Mouse (Mus musculus): ENCODE results near the gene Glb1l3. TPM values are rescaled to one million over a fixed set of nuclear protein-coding genes. Genes with fewer than 3 reads are reported as not detected.

Gene Glb1l3
- polyA plus RNA-seq, 1 experiment from 2014 or later = not detected

DNA sequence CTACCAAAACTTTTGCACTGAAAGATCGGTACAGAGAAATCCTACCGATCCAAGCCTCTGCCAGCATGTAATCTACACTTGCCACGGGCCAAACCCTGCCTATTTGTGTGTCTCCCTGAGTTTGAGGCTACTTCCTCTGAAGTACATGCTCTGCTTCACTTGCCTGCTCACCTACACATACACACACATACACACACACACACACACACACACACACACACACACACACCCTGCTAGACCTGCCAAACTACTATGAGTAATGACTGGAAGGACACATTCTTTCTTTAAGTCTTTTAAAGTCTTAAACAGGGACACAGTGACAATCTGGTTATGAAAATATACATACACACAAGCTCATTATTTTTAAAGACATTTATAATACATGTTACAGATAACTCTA lies 62.5 kb downstream of the Glb1l3 start:
- Histone ChIP-seq H3K36me3 (ENCODE audit: control insufficient read depth, insufficient read depth, low read length) (no peaks in the 10 kb centered on the region), H3K27me3 (ENCODE audit: control insufficient read depth, insufficient read depth, low read depth, low read length) (no peaks in the 10 kb centered on the region), H3K9me3 (replicated peaks; ENCODE audit: control insufficient read depth, low read length, poor library complexity, severe bottlenecking) (no peaks in the 10 kb centered on the region), H3K9ac (ENCODE audit: low read depth, low read length) (no peak overlapping the region), H3K4me2 (ENCODE audit: low read length) (no peak overlapping the region), H3K27ac (ENCODE audit: low read length) (no peak overlapping the region), H3K4me1 (ENCODE audit: control insufficient read depth, insufficient read depth, low read length) (no peaks in the 10 kb centered on the region), H3K4me3 (ENCODE audit: low read depth, low read length) (no peak overlapping the region)
- 94% methylated on average over 3 of the region's 3 CpGs for WGBS
- no peak for ATAC-seq

DNA sequence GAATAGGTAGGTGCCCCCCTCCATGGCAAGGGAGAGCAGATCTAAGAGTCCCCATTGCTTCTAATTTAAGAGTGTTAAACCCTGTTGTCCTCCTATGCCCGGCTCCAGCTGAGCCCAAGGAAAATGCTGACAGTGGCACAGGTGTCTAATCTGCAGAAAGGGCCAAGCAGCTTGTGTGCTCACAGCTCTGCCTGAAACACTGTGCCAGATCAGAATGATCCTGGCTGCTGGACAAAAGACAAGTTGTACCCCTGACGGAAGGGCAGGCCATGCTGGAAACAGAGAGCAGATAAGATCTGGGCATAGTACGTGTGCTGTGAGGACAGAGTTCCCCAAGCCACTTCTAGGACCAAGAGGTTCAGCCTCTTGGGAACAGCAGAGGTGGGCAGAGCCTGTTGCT lies 67.9 kb downstream of the Glb1l3 start:
- Histone ChIP-seq H3K36me3 (ENCODE audit: control insufficient read depth, insufficient read depth, low read length) (no peaks in the 10 kb centered on the region), H3K27me3 (ENCODE audit: control insufficient read depth, insufficient read depth, low read depth, low read length) (no peaks in the 10 kb centered on the region), H3K4me1 (ENCODE audit: control insufficient read depth, insufficient read depth, low read length) (no peaks in the 10 kb centered on the region), H3K4me3 (ENCODE audit: low read depth, low read length) (no peak overlapping the region), H3K4me2 (ENCODE audit: low read length) (no peak overlapping the region), H3K9ac (ENCODE audit: low read depth, low read length) (no peak overlapping the region), H3K27ac (ENCODE audit: low read length) (no peak overlapping the region), H3K9me3 (replicated peaks; ENCODE audit: control insufficient read depth, low read length, poor library complexity, severe bottlenecking) (no peaks in the 10 kb centered on the region)
- WGBS = 74% methylated on average over 3 of the region's 3 CpGs
- no peak for ATAC-seq

DNA sequence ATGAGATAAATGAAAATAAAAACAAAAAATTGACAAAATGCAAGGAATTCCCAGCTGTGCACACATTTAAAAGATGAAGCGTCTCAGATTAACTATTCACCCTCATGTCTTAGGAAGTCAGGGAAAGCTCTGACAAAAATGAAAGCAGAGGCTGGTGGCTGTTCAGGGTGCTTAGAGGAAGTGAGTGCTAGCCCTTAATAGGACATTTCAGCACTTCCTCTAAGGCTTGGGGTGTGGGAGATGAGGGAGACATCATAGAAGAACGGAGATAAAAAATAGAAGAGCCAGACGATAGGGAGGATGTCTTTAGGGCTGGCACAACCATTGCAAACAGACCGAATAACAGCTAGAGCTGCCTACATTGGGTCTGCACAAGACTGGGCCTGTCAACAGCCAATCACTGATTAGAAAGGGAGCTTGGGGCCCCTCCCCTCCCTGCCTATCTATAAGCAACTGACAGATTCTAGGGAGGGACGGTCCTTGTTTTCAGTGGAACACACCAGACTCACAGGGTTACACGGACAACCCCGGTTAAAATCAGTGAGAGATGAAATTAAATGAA lies 77.2 kb downstream of the Glb1l3 start:
- no peak for ATAC-seq
- Histone ChIP-seq H3K27ac (ENCODE audit: low read length) (no peak overlapping the region), H3K9ac (ENCODE audit: low read depth, low read length) (no peak overlapping the region), H3K36me3 (ENCODE audit: control insufficient read depth, insufficient read depth, low read length) (no peaks in the 10 kb centered on the region), H3K4me1 (ENCODE audit: control insufficient read depth, insufficient read depth, low read length) (no peaks in the 10 kb centered on the region), H3K4me3 (ENCODE audit: low read depth, low read length) (no peak overlapping the region), H3K4me2 (ENCODE audit: low read length) (no peak overlapping the region), H3K27me3 (ENCODE audit: control insufficient read depth, insufficient read depth, low read depth, low read length) (no peaks in the 10 kb centered on the region), H3K9me3 (replicated peaks; ENCODE audit: control insufficient read depth, low read length, poor library complexity, severe bottlenecking) (no peaks in the 10 kb centered on the region)
- WGBS = 54% methylated on average over 7 of the region's 7 CpGs

DNA sequence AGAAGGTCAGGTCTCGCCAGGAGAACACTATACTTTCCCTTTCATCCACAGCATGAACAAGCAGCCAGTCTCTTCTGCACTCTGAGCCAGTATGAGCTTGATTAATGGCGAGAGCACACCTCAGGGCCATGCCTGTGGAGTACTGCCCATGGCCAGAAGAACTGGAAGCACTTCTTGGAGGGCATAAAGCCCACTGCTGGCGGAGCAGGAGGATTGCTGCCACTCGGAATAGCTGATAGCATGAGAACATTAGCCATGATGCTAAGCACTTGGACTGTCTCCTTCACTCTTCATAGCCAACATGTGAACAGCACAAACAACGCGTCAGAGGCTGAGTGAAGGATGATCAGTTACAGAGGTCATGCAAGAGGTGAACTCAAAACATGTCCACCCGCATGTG lies 82.3 kb downstream of the Glb1l3 start:
- Histone ChIP-seq H3K4me3 (ENCODE audit: low read depth, low read length) (no peak overlapping the region), H3K9ac (ENCODE audit: low read depth, low read length) (no peak overlapping the region), H3K27ac (ENCODE audit: low read length) (no peak overlapping the region), H3K4me2 (ENCODE audit: low read length) (no peak overlapping the region), H3K9me3 (replicated peaks; ENCODE audit: control insufficient read depth, low read length, poor library complexity, severe bottlenecking) (no peaks in the 10 kb centered on the region), H3K36me3 (ENCODE audit: control insufficient read depth, insufficient read depth, low read length) (no peaks in the 10 kb centered on the region), H3K4me1 (ENCODE audit: control insufficient read depth, insufficient read depth, low read length) (no peaks in the 10 kb centered on the region), H3K27me3 (ENCODE audit: control insufficient read depth, insufficient read depth, low read depth, low read length) (no peaks in the 10 kb centered on the region)
- WGBS = 91% methylated on average over 7 of the region's 7 CpGs
- no peak for ATAC-seq

DNA sequence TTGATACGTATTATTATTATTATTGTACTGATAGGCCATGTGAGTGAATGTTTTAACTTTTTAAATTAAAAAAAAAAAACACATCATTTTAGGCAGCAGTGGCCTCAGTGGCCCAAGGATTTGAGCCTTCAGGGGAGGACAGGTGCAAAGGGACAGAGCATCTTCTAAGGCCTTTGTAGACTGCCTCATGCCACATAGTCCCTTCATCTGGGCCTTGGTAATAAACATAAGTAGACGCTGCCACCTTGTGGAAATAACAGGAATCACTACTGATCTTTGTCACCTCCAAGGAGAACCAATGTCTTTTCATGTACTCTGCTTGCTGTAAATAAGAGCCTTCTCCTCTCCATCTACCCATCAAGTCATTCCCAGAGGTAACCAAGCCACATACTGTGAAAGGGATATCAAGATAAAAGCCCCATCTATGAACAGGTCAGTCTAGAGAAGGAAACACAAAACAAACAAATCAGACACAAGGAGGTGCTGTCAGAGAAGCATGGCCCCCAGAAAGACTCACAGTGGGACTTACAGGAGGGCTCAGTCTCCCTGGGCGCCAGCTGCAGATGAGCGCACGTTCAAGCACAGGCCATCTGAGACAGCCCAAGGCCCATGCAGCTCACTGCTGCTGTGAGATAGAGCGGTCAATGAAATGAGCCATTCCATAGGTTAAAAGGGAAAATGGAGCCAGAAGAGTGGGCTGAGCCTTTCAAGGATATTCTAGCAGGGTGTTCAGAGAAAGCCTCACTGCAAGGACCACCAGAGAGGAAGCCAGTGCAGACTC lies 84.4 kb downstream of the Glb1l3 start:
- no peaks in the 10 kb centered on the region for H3K27me3 ChIP-seq (ENCODE audit: control insufficient read depth, insufficient read depth, low read depth, low read length)
- H3K4me1 ChIP-seq (ENCODE audit: control insufficient read depth, insufficient read depth, low read length) = no peaks in the 10 kb centered on the region
- no peak overlapping the region for H3K4me3 ChIP-seq (ENCODE audit: low read depth, low read length)
- no peaks in the 10 kb centered on the region for H3K36me3 ChIP-seq (ENCODE audit: control insufficient read depth, insufficient read depth, low read length)
- no peak overlapping the region for H3K27ac ChIP-seq (ENCODE audit: low read length)
- no peaks in the 10 kb centered on the region for H3K9me3 ChIP-seq (replicated peaks; ENCODE audit: control insufficient read depth, low read length, poor library complexity, severe bottlenecking)
- peak; percentile 81 for ATAC-seq
- H3K4me2 ChIP-seq (ENCODE audit: low read length) = no peak overlapping the region
- H3K9ac ChIP-seq (ENCODE audit: low read depth, low read length) = no peak overlapping the region
- WGBS = 67% methylated on average over 6 of the region's 6 CpGs

DNA sequence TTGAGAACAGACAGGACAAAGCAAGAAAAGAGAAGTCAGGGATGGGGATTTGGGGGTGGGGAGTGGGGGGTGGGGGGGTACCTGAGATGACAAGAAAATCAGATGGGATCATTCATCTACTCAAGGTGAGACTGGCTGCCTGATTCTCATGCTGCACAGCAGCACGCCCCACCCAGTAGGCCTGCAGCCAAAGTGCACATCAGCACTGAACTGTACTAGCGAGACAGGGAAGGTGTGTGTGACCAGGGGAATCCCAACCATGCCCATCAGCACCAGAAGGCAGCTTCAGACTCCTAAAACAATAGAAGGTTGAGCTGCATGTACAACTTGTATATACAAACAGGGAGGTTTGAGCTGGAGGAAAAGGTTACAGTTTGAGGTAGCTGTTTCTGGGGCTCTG lies 85.0 kb downstream of the Glb1l3 start:
- Histone ChIP-seq H3K36me3 (ENCODE audit: control insufficient read depth, insufficient read depth, low read length) (no peaks in the 10 kb centered on the region), H3K4me1 (ENCODE audit: control insufficient read depth, insufficient read depth, low read length) (no peaks in the 10 kb centered on the region), H3K9ac (ENCODE audit: low read depth, low read length) (peak overlapping the region; percentile 1; the same call in 1 of the 2 replicates), H3K9me3 (replicated peaks; ENCODE audit: control insufficient read depth, low read length, poor library complexity, severe bottlenecking) (no peaks in the 10 kb centered on the region), H3K4me3 (ENCODE audit: low read depth, low read length) (no peak overlapping the region), H3K27me3 (ENCODE audit: control insufficient read depth, insufficient read depth, low read depth, low read length) (no peaks in the 10 kb centered on the region), H3K4me2 (ENCODE audit: low read length) (no peak overlapping the region), H3K27ac (ENCODE audit: low read length) (no peak overlapping the region)
- WGBS = 85% methylated on average over 2 of the region's 2 CpGs
- ATAC-seq = no peak; the same call in 1 of the 2 replicates

DNA sequence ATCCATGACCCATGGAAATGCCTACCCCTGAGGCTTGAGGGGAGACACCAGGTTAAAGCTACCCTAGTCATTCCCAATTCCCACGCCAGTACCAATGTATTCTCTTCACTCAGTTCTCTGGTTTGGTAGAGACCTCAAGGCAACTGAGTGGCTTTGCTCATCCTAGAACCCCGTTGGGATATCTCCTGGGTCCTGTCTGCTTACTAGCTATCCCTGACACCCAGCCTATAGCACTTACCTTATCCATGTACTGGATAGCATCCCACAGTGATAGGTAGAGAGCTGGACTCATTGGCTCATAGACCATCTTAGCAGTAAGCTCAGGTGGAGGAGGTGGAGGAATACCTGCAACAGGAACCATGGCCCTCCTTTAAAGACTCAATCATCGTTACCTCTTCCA lies 92.5 kb downstream of the Glb1l3 start:
- Histone ChIP-seq H3K36me3 (ENCODE audit: control insufficient read depth, insufficient read depth, low read length) (peaks cover 10% of the 10 kb centered on the region; the same call in 1 of the 2 replicates), H3K27ac (ENCODE audit: low read length) (no peak overlapping the region), H3K9ac (ENCODE audit: low read depth, low read length) (no peak overlapping the region), H3K4me2 (ENCODE audit: low read length) (no peak overlapping the region), H3K9me3 (replicated peaks; ENCODE audit: control insufficient read depth, low read length, poor library complexity, severe bottlenecking) (no peaks in the 10 kb centered on the region), H3K4me1 (ENCODE audit: control insufficient read depth, insufficient read depth, low read length) (no peaks in the 10 kb centered on the region), H3K27me3 (ENCODE audit: control insufficient read depth, insufficient read depth, low read depth, low read length) (no peaks in the 10 kb centered on the region), H3K4me3 (ENCODE audit: low read depth, low read length) (no peak overlapping the region)
- ATAC-seq = no peak
- WGBS = 96% methylated on average over 3 of the region's 3 CpGs

Other genes with a start within 250 kb of the Glb1l3 start
- gene B3gat1, start 127.2 kb downstream of the Glb1l3 start, polyA plus RNA-seq (2015; fragmentation: Nextera tagmentation; extraction: Ambion mirVana) = 40.7 and 41.5 TPM in 2 replicates
- gene Glb1l2, start 54.4 kb downstream of the Glb1l3 start, polyA plus RNA-seq (2015; fragmentation: Nextera tagmentation; extraction: Ambion mirVana) = 3.1 and 3.6 TPM in 2 replicates
- 0.16 and 0.21 TPM in 2 replicates for gene Gm1110, start 62.2 kb upstream of the Glb1l3 start, polyA plus RNA-seq (2015; fragmentation: Nextera tagmentation; extraction: Ambion mirVana)
- 33.2 and 33.9 TPM in 2 replicates for gene Acad8, start 138.7 kb upstream of the Glb1l3 start, polyA plus RNA-seq (2015; fragmentation: Nextera tagmentation; extraction: Ambion mirVana)
- 123 and 129 TPM in 2 replicates for gene Thyn1, start 138.8 kb upstream of the Glb1l3 start, polyA plus RNA-seq (2015; fragmentation: Nextera tagmentation; extraction: Ambion mirVana)
- gene Vps26b, start 169.2 kb upstream of the Glb1l3 start, polyA plus RNA-seq (2015; fragmentation: Nextera tagmentation; extraction: Ambion mirVana) = 88.0 and 89.0 TPM in 2 replicates
- gene Ncapd3, start 169.3 kb upstream of the Glb1l3 start, polyA plus RNA-seq (2015; fragmentation: Nextera tagmentation; extraction: Ambion mirVana) = 14.9 and 15.3 TPM in 2 replicates